Mouse (Mus musculus) kidney, postnatal 0 days (tissue): ENCODE measurements at regions not wholly inside any gene's neighbourhood (a gene's known extent, or its start where the extent isn't known, plus 50 kb on each side); places are given as distances from the start of the nearest gene placed in this dataset.

Source experiments
- ATAC-seq: fragments of 200-750 bp; cut with Nextera tagmentation; replicated peaks from 2 replicates; pipeline ENCODE4 v1.8.0; 2017; ENCODE audit warnings: low read depth, moderate number of reproducible peaks, moderate TSS enrichment, moderate library complexity; ENCODE audit not compliant: low FRiP score
- DNase-seq: peaks from one replicate; pipeline ENCODE4 v3.0.0-alpha.2; 2016; ENCODE audit warnings: low spot score
- H3K27ac ChIP-seq: fragments of 300-500 bp; sonication (generic); 2 replicates; pipeline ENCODE4 v1.5.1; 2014; ENCODE audit warnings: mild to moderate bottlenecking
- H3K27me3 ChIP-seq: fragments of 300-500 bp; sonication (generic); 2 replicates; pipeline ENCODE4 v1.6.1; 2014; ENCODE audit warnings: low read length, mixed read lengths; ENCODE audit not compliant: insufficient read depth
- H3K36me3 ChIP-seq: fragments of 300-500 bp; sonication (generic); 2 replicates; pipeline ENCODE4 v1.6.1; 2014; ENCODE audit warnings: low read length, mixed read lengths; ENCODE audit not compliant: insufficient read depth
- H3K4me1 ChIP-seq: fragments of 300-500 bp; sonication (generic); replicated peaks from 2 replicates; pipeline ENCODE4 v1.6.1; 2014; ENCODE audit warnings: antibody characterized with exemption, low read length, mixed read lengths; ENCODE audit not compliant: insufficient read depth
- H3K4me2 ChIP-seq: fragments of 300-500 bp; sonication (generic); 2 replicates; pipeline ENCODE4 v1.6.1; 2014; ENCODE audit warnings: mild to moderate bottlenecking, low read length, moderate library complexity, mixed read lengths
- H3K4me3 ChIP-seq: fragments of 300-500 bp; sonication (generic); replicated peaks from 2 replicates; pipeline ENCODE4 v1.5.1; 2014; ENCODE audit warnings: low read depth, low read length
- H3K9ac ChIP-seq: fragments of 300-500 bp; sonication (generic); 2 replicates; pipeline ENCODE4 v1.6.1; 2014; ENCODE audit warnings: low read depth, low read length
- H3K9me3 ChIP-seq: fragments of 300-500 bp; sonication (generic); replicated peaks from 2 replicates; pipeline ENCODE4 v1.6.1; 2016; ENCODE audit warnings: low read length, inconsistent platforms, mixed read lengths
- CTCF ChIP-seq: IDR thresholded peaks from 2 replicates; pipeline ENCODE4 v1.5.1; 2016; ENCODE audit warnings: antibody characterized with exemption, low read depth, mild to moderate bottlenecking, moderate library complexity
- WGBS: fragments of 180-500 bp; shearing (Covaris S2); extraction: QIAGEN DNeasy Blood & Tissue Kit; methylation state at CpG from one replicate; pipeline ENCODE4 v1.1.7; 2014; 5-methylcytosine and 5-hydroxymethylcytosine counted together

DNA sequence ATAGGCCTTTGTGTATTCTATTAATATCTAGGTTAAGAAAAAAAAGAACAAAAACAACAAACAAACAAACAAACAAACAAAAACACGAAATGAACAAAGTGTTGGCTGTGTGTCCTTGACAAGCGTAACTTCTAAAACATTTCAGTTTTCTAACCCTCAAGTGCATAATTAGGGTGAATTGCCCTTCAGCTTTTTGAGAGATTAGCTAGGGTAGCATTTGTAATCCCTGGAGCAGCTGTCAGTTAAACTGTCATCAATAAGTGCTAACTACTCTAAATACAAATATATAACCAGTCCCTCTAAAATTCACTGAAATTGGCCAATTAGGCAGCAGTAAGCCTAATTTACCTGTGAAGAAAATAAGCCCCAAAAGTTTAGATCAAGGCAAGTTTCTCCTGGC, 467.6 kb downstream of the Gabrg2 start:
- H3K9me3 ChIP-seq: no peaks in the 10 kb centered on the region

DNA sequence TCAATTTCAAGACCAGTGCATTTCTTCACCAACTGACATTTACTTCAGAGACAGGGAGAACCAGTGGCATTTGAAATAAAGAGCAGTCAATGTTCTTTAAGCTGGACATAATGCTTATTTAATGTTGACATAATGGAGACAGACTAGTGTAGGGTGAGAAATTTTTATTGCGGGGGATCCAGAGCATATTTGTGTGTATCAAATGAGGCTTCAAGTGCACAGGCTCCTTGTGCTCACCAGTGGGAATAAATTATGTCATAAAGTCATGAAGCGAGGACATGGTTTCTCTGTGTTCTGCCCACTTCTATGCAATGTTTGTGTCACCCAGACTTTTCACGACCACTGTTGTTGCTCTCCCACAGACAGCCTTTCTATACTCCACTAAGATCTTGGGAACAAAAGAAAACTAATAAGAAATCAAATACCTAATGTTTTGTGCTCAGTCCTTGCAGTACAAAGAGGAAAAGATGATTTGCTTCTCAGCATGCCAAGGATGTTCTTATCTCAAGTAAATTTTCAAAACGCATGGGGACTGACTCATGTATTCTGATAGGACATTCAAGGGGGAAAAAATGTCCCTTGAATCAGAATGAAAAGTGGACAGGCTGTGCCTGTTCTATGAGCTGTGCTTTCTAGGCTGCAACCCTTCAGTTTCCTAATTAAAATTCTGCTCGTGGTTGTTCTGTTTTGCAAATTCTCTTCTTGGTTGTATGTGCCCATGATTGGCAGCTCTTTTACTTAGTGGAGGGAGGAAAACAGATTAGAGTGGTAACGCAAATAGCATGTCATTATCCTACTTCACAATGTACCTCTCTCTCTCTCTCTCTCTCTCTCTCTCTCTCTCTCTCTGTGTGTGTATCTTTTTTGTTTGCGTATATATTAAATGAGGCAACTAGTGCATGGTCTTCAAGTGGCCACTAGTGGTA, 468.4 kb downstream of the Gabrg2 start:
- Histone ChIP-seq H3K27me3 (no peaks in the 10 kb centered on the region), H3K4me3 (no peak overlapping the region), H3K9ac (no peak overlapping the region), H3K4me2 (no peak overlapping the region), H3K9me3 (no peaks in the 10 kb centered on the region), H3K4me1 (no peaks in the 10 kb centered on the region), H3K27ac (no peak overlapping the region), H3K36me3 (no peaks in the 10 kb centered on the region)
- DNase-seq: no peak
- no peak for ATAC-seq
- TF ChIP-seq CTCF: no peak
- WGBS: 58% methylated on average over 7 of the region's 7 CpGs

More for the DNA sequence above, 467.6 kb downstream of the Gabrg2 start:
- TF ChIP-seq CTCF: no peak
- H3K4me2 ChIP-seq: no peak overlapping the region
- ATAC-seq (no peak), DNase-seq (no peak)
- H3K4me1 ChIP-seq: no peaks in the 10 kb centered on the region
- H3K9ac ChIP-seq: no peak overlapping the region
- H3K4me3 ChIP-seq: no peak overlapping the region
- H3K27ac ChIP-seq: no peak overlapping the region
- H3K36me3 ChIP-seq: no peaks in the 10 kb centered on the region
- H3K27me3 ChIP-seq: no peaks in the 10 kb centered on the region
- WGBS: 86% methylated on average over 2 of the region's 2 CpGs

DNA sequence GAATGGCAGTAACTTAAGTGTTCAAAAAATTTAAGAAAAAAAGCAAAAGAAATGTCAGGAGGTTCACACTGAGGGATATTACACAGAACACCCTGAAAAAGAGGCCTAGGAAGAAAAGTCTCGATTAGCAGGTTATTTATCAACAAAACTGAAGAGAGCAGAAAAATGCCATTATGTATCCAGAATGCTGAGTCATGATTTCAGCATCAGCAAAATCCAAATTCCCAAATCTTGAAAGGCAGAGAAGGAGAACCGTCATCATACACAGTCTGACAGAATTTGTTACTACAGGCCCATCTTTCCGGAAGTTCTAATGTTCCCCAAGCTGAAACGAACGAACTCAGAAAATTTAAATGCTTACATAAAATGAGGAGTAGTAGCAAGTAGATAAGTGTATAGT, 475.7 kb downstream of the Gabrg2 start:
- Histone ChIP-seq H3K27ac (no peak overlapping the region), H3K9ac (no peak overlapping the region), H3K27me3 (no peaks in the 10 kb centered on the region), H3K36me3 (no peaks in the 10 kb centered on the region), H3K4me1 (no peaks in the 10 kb centered on the region), H3K4me2 (no peak overlapping the region), H3K9me3 (no peaks in the 10 kb centered on the region), H3K4me3 (no peak overlapping the region)
- ATAC-seq (no peak), DNase-seq (no peak)
- WGBS: 93% methylated on average over 5 of the region's 5 CpGs
- no peak for TF ChIP-seq CTCF

DNA sequence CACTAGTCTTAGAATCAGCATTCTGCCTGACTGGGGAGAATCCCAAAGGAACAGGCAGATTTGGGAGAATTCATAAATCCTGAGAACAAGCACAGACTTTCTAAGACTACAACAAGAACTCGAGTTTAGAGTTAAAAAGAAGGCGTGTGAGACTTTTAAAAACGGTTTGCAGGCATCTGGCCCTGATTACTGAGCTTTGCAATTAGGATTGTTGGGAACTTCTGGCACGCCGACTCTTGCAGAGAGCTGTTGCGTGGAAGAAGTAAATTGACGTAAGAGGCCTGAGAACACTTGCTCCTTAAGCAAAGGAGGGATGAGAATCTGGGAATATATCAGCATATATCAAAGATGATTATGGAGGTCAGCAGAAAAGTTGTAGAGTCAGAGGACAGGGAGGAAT, 507.4 kb downstream of the Gabrg2 start:
- Histone ChIP-seq H3K4me1 (no peaks in the 10 kb centered on the region), H3K27me3 (no peaks in the 10 kb centered on the region), H3K36me3 (no peaks in the 10 kb centered on the region), H3K27ac (no peak overlapping the region), H3K4me3 (no peak overlapping the region), H3K9ac (no peak overlapping the region), H3K9me3 (no peaks in the 10 kb centered on the region), H3K4me2 (no peak overlapping the region)
- no peak for TF ChIP-seq CTCF
- ATAC-seq (no peak), DNase-seq (no peak)
- 71% methylated on average over 7 of the region's 7 CpGs for WGBS

DNA sequence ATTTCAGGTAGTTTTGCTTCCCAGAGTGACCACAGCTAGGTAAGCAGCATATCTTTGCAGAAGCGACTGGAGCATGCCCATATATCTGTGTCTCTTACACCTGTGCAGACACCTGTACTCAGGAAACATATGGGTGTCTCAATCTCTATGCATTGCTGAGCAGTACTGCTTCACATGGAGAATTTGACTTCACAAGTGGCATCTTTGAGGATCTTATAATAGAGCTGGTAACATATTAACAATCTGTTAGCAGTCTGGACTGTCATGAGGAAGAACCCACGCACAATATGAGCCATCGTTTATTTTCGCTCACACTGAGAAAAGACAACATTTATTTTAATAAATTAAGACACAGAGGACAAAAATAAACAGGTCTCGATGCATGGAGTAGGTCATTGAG, 508.7 kb downstream of the Gabrg2 start:
- DNase-seq: no peak
- ATAC-seq: no peak
- no peaks in the 10 kb centered on the region for H3K27me3 ChIP-seq
- no peak for TF ChIP-seq CTCF
- H3K4me2 ChIP-seq: no peak overlapping the region
- H3K36me3 ChIP-seq: no peaks in the 10 kb centered on the region
- 60% methylated on average over 5 of the region's 5 CpGs for WGBS
- no peaks in the 10 kb centered on the region for H3K4me1 ChIP-seq
- no peak overlapping the region for H3K4me3 ChIP-seq
- H3K27ac ChIP-seq: no peak overlapping the region
- no peaks in the 10 kb centered on the region for H3K9me3 ChIP-seq
- H3K9ac ChIP-seq: no peak overlapping the region

DNA sequence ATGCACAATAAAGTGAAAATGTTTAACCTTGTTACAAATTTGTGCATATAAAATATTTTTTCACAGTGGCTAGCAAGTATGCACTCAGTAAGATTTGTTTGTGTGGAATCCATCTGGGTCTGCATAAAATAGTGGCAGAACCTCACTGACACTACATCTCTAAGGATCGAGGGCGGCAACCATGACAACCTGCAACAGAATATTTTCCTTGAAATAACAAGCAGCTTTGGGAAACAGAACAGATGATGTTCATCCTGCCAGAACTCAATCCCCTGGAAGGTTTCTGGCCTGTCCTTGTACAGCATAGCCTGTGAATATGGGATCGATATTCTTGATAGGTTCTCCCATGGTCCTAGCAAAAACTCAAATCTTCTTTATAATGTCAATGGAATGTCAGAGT, 509.4 kb downstream of the Gabrg2 start:
- Histone ChIP-seq H3K9me3 (no peaks in the 10 kb centered on the region), H3K9ac (no peak overlapping the region), H3K27ac (no peak overlapping the region), H3K4me3 (no peak overlapping the region), H3K4me2 (no peak overlapping the region), H3K27me3 (no peaks in the 10 kb centered on the region), H3K4me1 (no peaks in the 10 kb centered on the region), H3K36me3 (no peaks in the 10 kb centered on the region)
- no peak for TF ChIP-seq CTCF
- DNase-seq (no peak), ATAC-seq (no peak)
- WGBS: 75% methylated on average over 3 of the region's 3 CpGs
